Mouse (Mus musculus) kidney, embryonic 16.5 days (tissue): ENCODE results near the gene Bach2. TPM values are rescaled to one million over a fixed set of nuclear protein-coding genes. Genes with fewer than 3 reads are reported as not detected.

Experiments
- ATAC-seq: fragments of 200-750 bp; cut with Nextera tagmentation; 2 replicates; pipeline ENCODE4 v1.8.0; 2017; ENCODE audit warnings: moderate TSS enrichment; ENCODE audit not compliant: low FRiP score, low TSS enrichment
- H3K27ac ChIP-seq: fragments of 300-500 bp; sonication (generic); 2 replicates; pipeline ENCODE4 v1.5.1; 2014; ENCODE audit warnings: low read length
- H3K27me3 ChIP-seq: fragments of 300-500 bp; sonication (generic); 2 replicates; pipeline ENCODE4 v1.6.1; 2014; ENCODE audit warnings: low read length, control low read depth, mixed read lengths; ENCODE audit not compliant: insufficient read depth
- H3K36me3 ChIP-seq: fragments of 300-500 bp; sonication (generic); 2 replicates; pipeline ENCODE4 v1.6.1; 2014; ENCODE audit warnings: low read length, control low read depth, mixed read lengths; ENCODE audit not compliant: insufficient read depth
- H3K4me1 ChIP-seq: fragments of 300-500 bp; sonication (generic); 2 replicates; pipeline ENCODE4 v1.6.1; 2014; ENCODE audit warnings: low read length, control low read depth, mixed read lengths; ENCODE audit not compliant: insufficient read depth
- H3K4me2 ChIP-seq: fragments of 300-500 bp; sonication (generic); replicated peaks from 2 replicates; pipeline ENCODE4 v1.6.1; 2014; ENCODE audit warnings: low read depth, low read length
- H3K4me3 ChIP-seq: fragments of 300-500 bp; sonication (generic); 2 replicates; pipeline ENCODE4 v1.5.1; 2014; ENCODE audit warnings: mild to moderate bottlenecking, low read length
- H3K9ac ChIP-seq: fragments of 300-500 bp; sonication (generic); replicated peaks from 2 replicates; pipeline ENCODE4 v1.6.1; 2014; ENCODE audit warnings: low read length
- H3K9me3 ChIP-seq: fragments of 300-500 bp; sonication (generic); 2 replicates; pipeline ENCODE4 v1.6.1; 2016; ENCODE audit warnings: low read length, control low read depth
- WGBS: fragments of 180-500 bp; shearing (Covaris S2); extraction: QIAGEN DNeasy Blood & Tissue Kit; methylation state at CpG from one replicate; pipeline ENCODE4 v1.1.7; 2014; 5-methylcytosine and 5-hydroxymethylcytosine counted together
- polyA plus RNA-seq: library from polyadenylated mRNA; unstranded; fragments of >200 nt; fragmentation: Nextera tagmentation; extraction: Ambion mirVana; gene quantifications from 2 replicates; pipeline ENCODE4 v1.2.1, GENCODE M21; 2015

Bach2 gene
- polyA plus RNA-seq, 1 experiment from 2014 or later: 7.9 TPM

DNA sequence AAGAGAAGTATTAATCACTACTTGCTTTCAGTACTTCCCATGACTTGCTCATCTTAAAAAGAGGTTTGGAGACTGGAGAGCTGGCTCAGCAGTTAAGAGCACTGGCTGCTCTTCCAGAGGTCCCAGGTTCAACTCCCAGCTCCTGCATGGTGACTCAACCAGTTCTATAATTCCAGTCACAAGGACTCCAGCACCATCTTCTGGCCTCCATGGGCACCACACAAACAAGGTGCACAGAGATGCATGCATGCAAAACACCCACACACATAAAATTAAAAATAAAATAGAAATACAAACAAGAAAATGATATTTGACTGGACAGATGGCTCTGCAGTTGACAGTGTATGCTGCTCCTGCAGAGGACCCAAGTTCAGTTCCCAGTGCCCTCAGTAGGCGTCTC, 336.0 kb downstream of the Bach2 start:
- no peak for ATAC-seq
- WGBS: 84% methylated on average over 1 of the region's 1 CpGs
- no peaks in the 10 kb centered on the region for H3K27me3 ChIP-seq
- H3K9ac ChIP-seq: no peak overlapping the region
- no peak overlapping the region for H3K4me2 ChIP-seq
- no peaks in the 10 kb centered on the region for H3K9me3 ChIP-seq
- H3K27ac ChIP-seq: no peak overlapping the region
- H3K4me3 ChIP-seq: no peak overlapping the region
- no peaks in the 10 kb centered on the region for H3K36me3 ChIP-seq
- no peaks in the 10 kb centered on the region for H3K4me1 ChIP-seq

DNA sequence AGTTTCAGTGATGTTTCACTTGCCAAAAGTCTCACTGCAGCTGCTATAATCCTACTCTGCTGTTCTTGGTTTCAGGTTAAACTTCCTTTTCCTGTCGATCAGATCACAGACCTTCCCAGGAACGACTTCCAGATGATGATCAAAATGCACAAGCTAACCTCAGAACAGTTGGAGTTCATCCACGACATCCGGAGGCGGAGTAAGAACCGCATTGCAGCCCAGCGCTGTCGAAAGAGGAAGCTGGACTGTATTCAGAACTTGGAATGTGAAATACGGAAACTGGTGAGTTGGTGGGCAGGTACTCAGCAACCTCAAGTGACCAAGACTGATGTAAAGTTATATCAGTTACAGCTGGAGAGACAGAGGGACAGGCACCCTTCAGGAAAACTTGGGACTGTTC, 336.6 kb downstream of the Bach2 start:
- Histone ChIP-seq H3K4me1 (no peaks in the 10 kb centered on the region), H3K4me3 (no peak overlapping the region), H3K9ac (no peak overlapping the region), H3K4me2 (no peak overlapping the region), H3K36me3 (peaks cover 2% of the 10 kb centered on the region; the same call in 1 of the 2 replicates), H3K9me3 (no peaks in the 10 kb centered on the region), H3K27ac (no peak overlapping the region), H3K27me3 (no peaks in the 10 kb centered on the region)
- ATAC-seq: no peak
- 58% methylated on average over 9 of the region's 9 CpGs for WGBS

- H3K4me1 ChIP-seq: no peaks in the 10 kb centered on the region
- ATAC-seq: no peak
- no peak overlapping the region for H3K4me2 ChIP-seq
- no peak overlapping the region for H3K9ac ChIP-seq
- WGBS: 85% methylated on average over 8 of the region's 8 CpGs
- no peaks in the 10 kb centered on the region for H3K9me3 ChIP-seq
- H3K27me3 ChIP-seq: no peaks in the 10 kb centered on the region
- no peak overlapping the region for H3K27ac ChIP-seq
- H3K4me3 ChIP-seq: no peak overlapping the region
- peaks cover 5% of the 10 kb centered on the region; the same call in 1 of the 2 replicates for H3K36me3 ChIP-seq
These were observed 341.2 kb downstream of the Bach2 start for GRCm38 (mm10) chr4:32579850-32580249.

- Histone ChIP-seq H3K4me2 (no peak overlapping the region), H3K36me3 (peaks cover 5% of the 10 kb centered on the region; the same call in 1 of the 2 replicates), H3K27ac (no peak overlapping the region), H3K9ac (no peak overlapping the region), H3K27me3 (no peaks in the 10 kb centered on the region), H3K9me3 (no peaks in the 10 kb centered on the region), H3K4me1 (no peaks in the 10 kb centered on the region), H3K4me3 (no peak overlapping the region)
- 77% methylated on average over 6 of the region's 6 CpGs for WGBS
- no peak for ATAC-seq
These were observed 345.6 kb downstream of the Bach2 start for GRCm38 (mm10) chr4:32584181-32584580.

DNA sequence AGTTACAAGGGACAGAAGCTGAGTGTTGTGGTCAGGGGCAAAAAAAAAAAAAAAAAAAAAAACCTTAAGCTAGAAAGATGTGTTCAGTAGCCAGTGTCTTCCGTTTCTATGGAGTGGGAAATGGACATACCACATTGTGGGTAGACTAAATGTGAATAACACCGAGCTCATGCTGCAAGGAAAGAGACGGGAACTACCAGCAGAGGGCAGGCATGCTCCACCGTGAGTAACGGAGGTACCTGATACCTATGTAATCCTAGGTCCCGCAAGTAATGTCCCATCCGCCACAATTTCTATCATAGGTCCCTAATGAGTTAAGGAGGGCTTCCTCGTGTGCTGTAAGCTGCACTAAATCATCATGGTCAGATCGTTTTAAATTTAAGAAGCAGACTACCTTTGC, 348.0 kb downstream of the Bach2 start:
- ATAC-seq: no peak
- Histone ChIP-seq H3K9ac (no peak overlapping the region), H3K4me3 (no peak overlapping the region), H3K27ac (no peak overlapping the region), H3K4me1 (no peaks in the 10 kb centered on the region), H3K9me3 (no peaks in the 10 kb centered on the region), H3K27me3 (no peaks in the 10 kb centered on the region), H3K4me2 (no peak overlapping the region), H3K36me3 (no peaks in the 10 kb centered on the region)
- WGBS: 12% methylated on average over 9 of the region's 9 CpGs

DNA sequence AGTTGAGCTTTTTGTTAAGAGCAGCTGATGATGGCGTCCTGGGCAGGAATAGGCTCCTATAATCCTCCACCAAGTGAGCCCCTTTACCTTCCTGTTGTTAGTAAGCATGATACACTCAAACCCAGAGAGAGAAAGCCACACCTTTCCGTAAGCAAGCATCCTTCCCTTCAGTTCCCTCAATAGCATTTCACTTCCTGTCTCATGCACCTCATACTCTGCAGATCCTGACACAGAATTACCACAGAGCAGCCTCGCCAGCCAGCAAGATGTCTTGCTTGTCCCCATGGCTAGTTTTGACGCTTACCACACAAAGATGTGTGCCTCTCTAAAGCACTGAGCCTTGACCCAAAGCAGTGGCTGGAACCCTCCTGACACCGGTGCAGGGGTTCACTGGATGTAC, 348.9 kb downstream of the Bach2 start:
- H3K27ac ChIP-seq: no peak overlapping the region
- WGBS: 88% methylated on average over 5 of the region's 5 CpGs
- no peaks in the 10 kb centered on the region for H3K4me1 ChIP-seq
- no peaks in the 10 kb centered on the region for H3K27me3 ChIP-seq
- no peak overlapping the region for H3K4me3 ChIP-seq
- no peak overlapping the region for H3K9ac ChIP-seq
- ATAC-seq: no peak
- no peaks in the 10 kb centered on the region for H3K36me3 ChIP-seq
- H3K9me3 ChIP-seq: no peaks in the 10 kb centered on the region
- H3K4me2 ChIP-seq: no peak overlapping the region

DNA sequence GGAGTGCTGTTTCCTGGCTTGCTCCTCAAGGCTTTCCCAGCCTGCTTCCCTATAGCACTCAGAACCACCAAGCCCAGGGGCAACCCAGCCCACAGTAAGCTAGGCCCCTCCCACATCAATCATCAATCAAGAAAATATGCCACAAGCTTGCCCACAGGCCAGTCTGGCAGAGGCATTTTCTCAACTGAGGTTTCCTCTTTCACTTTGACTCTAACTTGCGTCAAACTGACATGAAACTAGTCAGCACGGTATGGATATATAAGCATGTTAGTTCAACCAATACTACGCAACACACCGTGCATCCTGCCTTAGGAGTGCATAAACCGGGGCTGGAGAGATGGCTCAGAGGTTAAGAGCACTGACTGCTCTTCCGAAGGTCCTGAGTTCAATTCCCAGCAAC, 349.6 kb downstream of the Bach2 start:
- WGBS: 86% methylated on average over 6 of the region's 6 CpGs
- no peaks in the 10 kb centered on the region for H3K9me3 ChIP-seq

GRCm38 (mm10) chr4:32601135-32601534, 362.5 kb downstream of the Bach2 start:
- ATAC-seq: peak; percentile 35; the same call in 1 of the 2 replicates
- no peak overlapping the region for H3K27ac ChIP-seq
- H3K9me3 ChIP-seq: no peaks in the 10 kb centered on the region

More for the DNA sequence above, 349.6 kb downstream of the Bach2 start:
- H3K4me3 ChIP-seq: no peak overlapping the region
- ATAC-seq: no peak
- H3K27me3 ChIP-seq: no peaks in the 10 kb centered on the region
- no peaks in the 10 kb centered on the region for H3K36me3 ChIP-seq
- H3K9ac ChIP-seq: no peak overlapping the region
- H3K27ac ChIP-seq: no peak overlapping the region
- H3K4me1 ChIP-seq: no peaks in the 10 kb centered on the region
- H3K4me2 ChIP-seq: no peak overlapping the region

GRCm38 (mm10) chr4:32602660-32603059, 364.1 kb downstream of the Bach2 start, which contains the start of gene Gja10:
Gene Gja10 (minus strand): TSS chr4:32602760.
- Histone ChIP-seq H3K4me3 (no peak within 1 kb of the TSS), H3K4me2 (no peak within 1 kb of the TSS), H3K9ac (no peak within 1 kb of the TSS), H3K27me3 (no peaks in the 10 kb centered on the region), H3K36me3 (no peaks in the 10 kb centered on the region), H3K9me3 (no peaks in the 10 kb centered on the region), H3K4me1 (no peaks in the 10 kb centered on the region), H3K27ac (no peak within 1 kb of the TSS)
- 70% methylated on average over 3 of the region's 3 CpGs for WGBS
- no peak for ATAC-seq

More at GRCm38 (mm10) chr4:32601135-32601534, 362.5 kb downstream of the Bach2 start:
- Histone ChIP-seq H3K36me3 (no peaks in the 10 kb centered on the region), H3K27me3 (no peaks in the 10 kb centered on the region), H3K4me1 (no peaks in the 10 kb centered on the region), H3K4me3 (no peak overlapping the region), H3K4me2 (no peak overlapping the region), H3K9ac (no peak overlapping the region)
- WGBS: 24% methylated on average over 12 of the region's 12 CpGs

- Histone ChIP-seq H3K4me2 (peak within 1 kb of the TSS; percentile 64), H3K4me1 (peaks cover 16% of the 10 kb centered on the region), H3K27me3 (no peaks in the 10 kb centered on the region), H3K4me3 (peak within 1 kb of the TSS; percentile 88), H3K9me3 (no peaks in the 10 kb centered on the region), H3K9ac (peak within 1 kb of the TSS; percentile 85), H3K36me3 (no peaks in the 10 kb centered on the region), H3K27ac (peak within 1 kb of the TSS; percentile 84)
- ATAC-seq: peak; percentile 99
- WGBS: under 1% methylated on average over 66 of the region's 67 CpGs
These were observed 376.7 kb downstream of the Bach2 start, which contains the start of gene Casp8ap2 for GRCm38 (mm10) chr4:32615034-32615881. Gene Casp8ap2 (plus strand): TSS chr4:32615451.
